Mouse (Mus musculus): ENCODE measurements around the gene 2610042L04Rik. TPM values are rescaled to one million over a fixed set of nuclear protein-coding genes. Genes with fewer than 3 reads are reported as not detected.
"Not testable (repeated sequence)": the region's sequence is repeated elsewhere in the genome, so short reads cannot be mapped to it uniquely, and the experiment has no call there.

The 2610042L04Rik gene
- not detected in 2 replicates for polyA plus RNA-seq (2012)

GRCm38 (mm10) chr14:4334476-4335080 is at the start of gene 2610042L04Rik:
Gene 2610042L04Rik (plus strand): TSS chr14:4334763.
- not testable (repeated sequence) for TF ChIP-seq GATA1 (IDR thresholded peaks at IDR 0.05; ENCODE audit: low read length)

GRCm38 (mm10) chr14:4316983-4317382 is 17.6 kb upstream of the 2610042L04Rik start, which contains the start of gene Gm3149:
Gene Gm3149 (plus strand): TSS chr14:4317283.
- TF ChIP-seq GATA1 (IDR thresholded peaks at IDR 0.05; ENCODE audit: low read length) = not testable (repeated sequence)

GRCm38 (mm10) chr14:4397226-4397625 is 62.7 kb downstream of the 2610042L04Rik start, which contains the start of gene Gm3159:
Gene Gm3159 (plus strand): TSS chr14:4397526.
- not testable (repeated sequence) for TF ChIP-seq GATA1 (IDR thresholded peaks at IDR 0.05; ENCODE audit: low read length)

Other genes with a start within 250 kb of the 2610042L04Rik start
- gene Gm8108, start 224.2 kb upstream of the 2610042L04Rik start, polyA plus RNA-seq (2012) = not detected in 2 replicates
- gene Gm3127, start 169.7 kb upstream of the 2610042L04Rik start, polyA plus RNA-seq (2012) = not detected in 2 replicates
- not detected in 2 replicates for gene Gm2974, start 152.2 kb upstream of the 2610042L04Rik start, polyA plus RNA-seq (2012)
- not detected in 2 replicates for gene Gm3138, start 85.1 kb upstream of the 2610042L04Rik start, polyA plus RNA-seq (2012)
- not detected in 2 replicates for gene Gm3149, start 17.5 kb upstream of the 2610042L04Rik start, polyA plus RNA-seq (2012)
- not detected in 2 replicates for gene Gm3159, start 62.8 kb downstream of the 2610042L04Rik start, polyA plus RNA-seq (2012)
- gene Gm3164, start 80.7 kb downstream of the 2610042L04Rik start, polyA plus RNA-seq (2012) = not detected in 2 replicates
- not detected in 2 replicates for gene Gm3173, start 96.2 kb downstream of the 2610042L04Rik start, polyA plus RNA-seq (2012)
- gene Gm3182, start 147.0 kb downstream of the 2610042L04Rik start, polyA plus RNA-seq (2012) = not detected in 2 replicates
- not detected in 2 replicates for gene Gm3047, start 220.6 kb downstream of the 2610042L04Rik start, polyA plus RNA-seq (2012)